Mouse (Mus musculus) 3T3-L1 (cell line): Measurements from ENCODE around the gene Rmnd5a.
"Not testable (repeated sequence)": the region's sequence is repeated elsewhere in the genome, so short reads cannot be mapped to it uniquely, and the experiment has no call there.

Experiments
- DNase-seq: peaks from one replicate; pipeline ENCODE4 v3.0.0-alpha.2; 2015; ENCODE audit warnings: low read depth, low spot score

Gene Rmnd5a

DNA sequence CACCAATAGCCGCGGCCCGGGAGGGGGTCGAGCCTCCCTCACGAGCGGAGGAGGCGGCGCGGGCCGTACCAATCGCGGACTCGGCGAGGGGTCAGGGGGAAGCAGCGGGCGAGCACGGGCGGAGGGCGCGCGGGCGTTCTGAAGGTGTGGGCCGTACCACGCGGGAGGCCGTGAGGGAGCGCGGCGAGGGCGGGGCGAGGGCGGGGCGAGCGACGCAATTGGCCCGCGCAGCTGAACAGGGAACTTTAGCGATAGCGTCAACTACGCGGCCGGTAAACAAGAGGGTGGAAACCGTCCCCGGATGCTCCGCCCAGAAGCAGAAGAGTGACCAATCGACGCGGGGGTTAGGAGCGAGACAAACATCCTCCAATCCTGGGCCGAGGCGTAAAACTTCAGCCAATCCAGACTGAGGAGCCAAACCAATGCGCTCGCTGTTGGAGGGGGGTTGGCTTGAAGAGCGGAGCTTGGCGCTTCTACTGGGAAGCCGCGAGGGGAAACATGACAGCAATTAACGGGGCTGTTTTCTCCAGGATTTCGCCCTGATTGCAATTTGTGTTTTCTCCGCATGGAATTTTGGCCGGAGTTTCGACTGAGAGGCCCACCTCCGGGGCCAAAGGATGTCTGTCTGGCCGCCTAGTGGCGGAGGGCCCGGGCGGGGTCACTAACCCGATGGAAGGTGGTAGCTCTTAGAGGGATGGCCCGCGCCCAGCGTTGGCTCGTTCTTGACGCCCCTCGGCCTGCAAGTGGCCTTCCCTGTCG, at the start of gene Rmnd5a:
Gene Rmnd5a (minus strand): TSS at position 146 of the 759 bp plus-strand sequence.
- peak; percentile 100 for DNase-seq

DNA sequence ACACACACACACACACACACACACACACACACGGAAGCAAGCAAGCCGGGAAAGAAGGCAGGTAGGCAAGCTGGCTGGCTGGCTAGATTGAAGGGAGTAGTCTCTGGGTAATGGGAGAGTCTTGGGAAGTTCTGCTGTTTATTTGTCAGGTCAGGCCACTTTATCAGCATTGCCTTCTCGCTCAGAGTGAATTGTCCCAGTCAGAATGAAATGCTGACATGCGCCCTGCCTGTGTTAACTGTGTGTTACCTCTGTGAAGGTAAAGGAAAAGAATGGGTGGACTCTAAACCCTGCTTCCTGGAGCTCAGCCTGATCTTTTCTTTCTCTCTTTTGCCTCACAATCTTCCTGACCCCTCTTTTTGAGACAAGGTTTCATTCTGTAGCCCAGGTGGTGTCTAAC, 47.5 kb upstream of the Rmnd5a start:
- no peak for DNase-seq

DNA sequence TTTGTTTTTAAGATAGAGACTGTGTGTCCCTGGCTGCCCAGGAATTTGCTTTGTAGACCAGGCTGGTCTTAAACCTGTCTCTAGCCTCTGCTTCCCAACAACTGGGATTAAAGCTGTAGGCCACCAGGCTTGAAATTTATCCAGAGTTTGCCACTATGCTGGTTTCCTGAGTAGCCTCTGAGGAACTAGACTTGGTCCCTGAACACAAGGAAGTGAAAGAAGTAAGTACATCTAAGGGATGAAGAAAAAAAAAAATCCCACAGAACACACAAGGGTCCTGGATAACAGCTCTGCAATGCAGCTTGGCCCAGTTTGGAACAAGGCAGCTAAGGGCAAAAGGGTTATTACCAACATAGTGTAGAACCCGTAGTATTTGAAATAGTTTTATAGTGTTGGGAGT, 46.4 kb upstream of the Rmnd5a start:
- DNase-seq: no peak

DNA sequence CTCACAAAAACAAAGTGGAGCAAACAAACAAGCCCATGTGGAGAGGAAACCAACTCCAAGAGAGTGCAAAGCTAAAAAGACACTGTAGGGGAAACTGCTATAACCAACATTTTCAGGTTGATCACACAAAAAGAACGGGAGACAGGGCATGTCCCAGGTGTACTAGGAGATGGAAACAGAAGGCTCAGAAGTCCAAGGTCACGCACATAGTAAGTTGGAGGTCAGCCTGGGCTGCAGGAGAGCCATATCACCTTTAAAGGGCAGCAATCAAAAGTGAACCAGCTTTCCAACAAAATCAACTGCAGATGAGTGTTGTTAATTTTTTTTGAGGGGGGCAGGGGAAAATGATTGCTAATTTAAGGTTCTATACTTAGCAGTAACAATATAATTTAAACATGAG, 45.8 kb upstream of the Rmnd5a start:
- DNase-seq: no peak

DNA sequence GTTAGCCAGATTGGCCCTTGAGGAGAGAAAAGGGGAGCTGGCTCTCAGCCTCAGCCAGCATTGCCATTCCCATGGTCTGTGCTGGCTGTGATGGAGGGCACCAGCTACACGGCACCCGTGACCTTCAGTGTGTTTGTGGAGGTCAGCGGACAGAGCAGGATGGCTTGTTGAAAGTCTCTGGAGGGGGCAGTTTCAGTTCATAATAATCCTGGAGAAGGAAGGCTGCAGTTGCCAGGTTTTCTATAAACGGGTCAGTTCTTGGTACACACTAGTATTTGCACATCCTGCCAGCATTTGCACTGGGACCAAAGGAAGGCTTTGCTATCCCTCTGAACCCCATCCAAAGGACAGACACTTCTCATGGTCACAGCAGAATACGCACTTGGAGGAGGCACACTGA, 44.8 kb upstream of the Rmnd5a start:
- no peak for DNase-seq

DNA sequence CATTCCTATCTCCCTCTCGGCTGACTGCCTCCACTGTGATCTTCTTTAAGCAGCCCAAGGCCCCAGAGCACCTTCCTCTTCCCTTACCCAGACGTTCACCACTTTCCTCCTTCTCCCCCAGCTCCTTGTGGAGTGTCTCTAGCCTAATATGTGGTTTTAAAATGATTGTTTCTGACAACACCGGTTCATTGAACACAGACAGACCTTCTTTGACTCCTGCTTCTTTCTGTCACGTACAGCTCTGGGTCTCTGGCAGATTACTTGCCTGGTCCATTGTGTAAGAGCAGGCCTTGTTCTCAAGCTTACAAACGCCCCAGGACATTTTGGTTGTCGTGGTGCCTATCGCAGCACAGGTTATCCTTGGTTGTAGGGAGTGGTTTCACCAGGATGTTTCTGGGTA, 40.7 kb upstream of the Rmnd5a start:
- DNase-seq: no peak

DNA sequence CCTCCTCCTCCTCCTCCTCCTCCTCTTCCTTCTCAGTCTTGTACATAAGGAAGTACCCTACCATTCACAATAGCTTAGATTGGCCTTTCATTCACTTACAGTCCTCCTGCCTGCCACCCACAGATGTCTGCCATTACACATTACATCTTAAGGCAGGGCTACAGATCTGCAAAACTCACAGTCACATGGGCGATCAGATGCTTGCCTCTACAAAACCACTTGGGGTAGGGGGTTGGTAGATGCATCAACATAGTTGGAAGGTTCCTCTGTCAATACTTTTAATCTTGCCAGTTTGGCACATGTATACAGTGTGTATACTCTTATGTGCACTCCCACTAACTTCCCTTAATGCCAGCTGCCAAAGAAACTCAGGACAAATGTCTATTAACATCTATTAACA, 39.7 kb upstream of the Rmnd5a start:
- DNase-seq: no peak

DNA sequence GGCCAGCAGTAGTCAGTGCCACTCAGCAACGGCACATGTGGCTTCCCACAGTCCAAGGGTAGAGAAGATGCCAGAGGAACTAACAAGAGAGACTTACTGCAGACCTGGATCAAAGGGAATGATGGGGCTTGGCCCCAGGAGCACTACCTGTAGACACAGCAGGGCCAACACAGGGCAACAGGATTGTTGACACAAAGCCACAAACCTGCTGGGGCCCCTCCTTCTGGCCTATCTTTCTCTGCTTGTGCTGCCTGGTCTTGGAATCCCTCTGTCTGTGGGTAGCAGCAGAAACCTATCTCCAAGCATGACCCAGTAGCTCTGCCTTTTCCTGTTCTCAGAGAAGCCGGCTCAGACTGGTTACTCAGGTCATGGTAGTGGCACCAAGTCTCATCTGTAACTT, 39.2 kb upstream of the Rmnd5a start:
- not testable (repeated sequence) for DNase-seq

DNA sequence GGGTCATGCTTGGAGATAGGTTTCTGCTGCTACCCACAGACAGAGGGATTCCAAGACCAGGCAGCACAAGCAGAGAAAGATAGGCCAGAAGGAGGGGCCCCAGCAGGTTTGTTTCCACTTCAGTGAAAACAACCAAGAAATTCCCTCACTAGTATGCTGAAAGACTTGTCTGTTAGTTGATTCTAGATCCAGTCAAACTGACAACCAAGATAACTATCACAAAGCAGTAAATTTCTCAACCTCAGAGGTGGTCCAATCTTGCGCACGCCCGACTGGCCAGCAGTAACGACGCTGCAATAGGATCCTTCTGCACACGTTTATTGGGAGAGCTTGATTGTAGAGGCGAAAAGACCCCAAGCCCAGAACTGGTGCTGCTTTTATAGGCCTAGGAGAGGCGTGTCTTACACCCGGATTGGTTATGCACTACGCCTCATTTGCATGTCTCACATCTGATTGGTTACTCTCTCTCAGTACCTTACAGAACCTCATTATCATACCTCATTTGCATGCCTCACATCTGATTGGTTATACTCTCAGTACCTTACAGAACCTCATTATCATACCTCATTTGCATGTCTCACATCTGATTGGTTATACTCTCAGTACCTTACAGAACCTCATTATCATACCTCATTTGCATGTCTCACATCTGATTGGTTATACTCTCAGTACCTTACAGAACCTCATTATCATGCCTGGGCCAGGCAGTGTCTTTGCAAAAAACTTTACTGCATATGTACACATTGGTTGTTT, 38.6 kb upstream of the Rmnd5a start:
- not testable (repeated sequence) for DNase-seq

DNA sequence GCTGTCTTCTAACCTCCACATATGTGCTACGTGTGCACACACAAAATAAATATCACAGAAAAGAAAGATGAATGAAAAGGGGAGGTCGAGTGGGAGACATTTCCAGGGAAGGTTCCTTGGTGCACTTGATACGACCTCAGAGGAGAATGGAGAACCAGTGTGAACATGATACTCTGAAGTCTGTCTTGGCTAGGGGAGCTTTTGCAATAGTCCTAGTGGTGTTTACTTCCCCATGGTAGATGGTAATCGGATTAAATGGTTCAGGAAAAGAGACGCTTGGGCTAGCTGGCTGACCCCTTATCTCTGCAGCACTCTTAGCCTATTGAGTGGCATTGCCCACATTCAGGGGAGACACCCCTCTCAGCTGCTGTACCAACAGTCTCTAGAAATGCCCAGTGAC, 36.3 kb upstream of the Rmnd5a start:
- no peak for DNase-seq

DNA sequence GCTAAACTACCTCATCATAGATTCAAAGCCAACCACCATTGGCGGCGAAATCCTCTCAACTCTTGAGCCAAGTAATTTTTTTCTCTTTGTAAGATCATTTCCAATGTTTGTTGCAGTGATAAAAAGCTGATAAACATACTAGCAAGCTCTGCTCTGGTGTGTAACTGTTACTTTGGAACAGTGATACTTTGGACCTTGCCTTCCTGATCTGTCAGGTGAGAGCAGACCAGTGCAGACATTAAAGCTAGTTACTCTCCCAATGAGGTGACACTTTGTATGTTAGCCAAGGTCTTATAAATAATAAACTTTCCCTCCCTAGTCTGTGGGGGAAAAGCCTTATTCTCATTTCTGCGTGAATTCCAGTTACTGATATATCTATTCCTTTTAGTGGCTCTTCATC, 35.2 kb upstream of the Rmnd5a start:
- no peak for DNase-seq

DNA sequence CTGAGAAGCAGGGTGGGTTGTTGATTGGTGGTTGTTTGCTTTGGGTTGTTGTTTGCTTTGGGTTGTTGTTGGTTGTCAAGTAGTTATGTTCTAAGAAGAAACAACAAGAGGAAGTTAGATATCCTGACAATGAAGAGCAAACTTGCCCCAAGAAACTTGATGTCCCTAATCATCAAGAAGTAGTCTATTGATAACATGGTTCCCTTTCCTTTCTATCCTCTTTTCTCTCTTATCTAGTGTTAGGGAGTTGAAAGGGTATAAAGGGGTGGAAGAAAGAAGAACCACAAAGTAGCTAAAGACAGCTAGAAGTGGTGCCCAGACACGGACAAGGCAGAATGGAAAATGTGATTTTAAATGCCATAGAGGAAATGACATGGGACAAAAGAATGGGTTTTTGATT, 32.3 kb upstream of the Rmnd5a start:
- DNase-seq: no peak

DNA sequence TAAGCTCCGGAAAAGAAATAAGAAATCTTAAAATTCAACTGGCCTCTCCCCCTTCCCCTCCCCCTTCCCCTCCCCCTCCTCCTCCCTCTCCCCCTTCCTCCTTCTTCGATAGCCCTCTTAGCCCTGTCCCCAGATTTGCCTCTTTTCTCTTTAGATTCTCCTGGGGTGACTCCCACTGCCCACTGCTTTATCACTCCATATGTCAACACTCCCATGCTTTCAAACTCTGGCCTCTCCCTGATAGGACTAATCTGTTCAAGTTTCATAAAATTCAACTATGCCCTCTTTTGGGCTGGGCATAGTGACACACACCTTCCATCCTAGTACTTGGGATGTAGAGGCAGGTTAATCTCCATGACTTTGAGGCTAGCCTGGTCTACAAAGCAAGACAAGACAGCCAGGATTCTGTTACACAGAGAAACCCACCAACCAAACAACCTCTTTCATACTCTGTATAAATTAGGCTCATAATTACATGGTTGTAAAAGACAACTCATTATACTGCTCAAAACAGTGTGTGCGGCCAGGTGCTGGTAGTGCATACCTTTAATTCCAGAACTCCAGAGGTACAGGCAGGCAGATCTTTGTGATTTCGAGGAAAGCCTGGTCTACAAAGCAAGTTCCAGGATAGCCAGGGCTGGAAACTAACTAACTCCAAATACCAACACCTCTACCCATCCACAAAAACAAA, 31.5 kb upstream of the Rmnd5a start:
- no peak for DNase-seq

DNA sequence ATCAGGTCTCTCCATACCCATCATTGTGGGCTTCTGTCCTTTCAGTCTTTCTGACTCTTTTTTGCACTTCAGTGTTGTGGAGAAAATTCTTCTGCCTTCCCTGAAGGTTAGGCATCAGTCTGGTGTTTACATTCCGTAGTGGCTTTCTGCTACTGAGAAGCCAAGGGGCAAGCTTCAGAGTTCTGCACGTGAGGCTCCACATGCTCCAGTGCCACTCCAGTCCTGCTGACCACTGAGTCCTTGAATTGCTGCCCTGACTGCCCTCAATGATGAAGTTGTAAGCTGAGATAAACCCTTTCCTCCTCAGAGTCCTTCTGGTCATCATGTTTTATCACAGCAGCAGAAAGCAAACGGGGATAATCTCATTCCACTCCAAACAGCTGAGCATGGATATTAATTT, 28.9 kb upstream of the Rmnd5a start:
- DNase-seq: no peak

DNA sequence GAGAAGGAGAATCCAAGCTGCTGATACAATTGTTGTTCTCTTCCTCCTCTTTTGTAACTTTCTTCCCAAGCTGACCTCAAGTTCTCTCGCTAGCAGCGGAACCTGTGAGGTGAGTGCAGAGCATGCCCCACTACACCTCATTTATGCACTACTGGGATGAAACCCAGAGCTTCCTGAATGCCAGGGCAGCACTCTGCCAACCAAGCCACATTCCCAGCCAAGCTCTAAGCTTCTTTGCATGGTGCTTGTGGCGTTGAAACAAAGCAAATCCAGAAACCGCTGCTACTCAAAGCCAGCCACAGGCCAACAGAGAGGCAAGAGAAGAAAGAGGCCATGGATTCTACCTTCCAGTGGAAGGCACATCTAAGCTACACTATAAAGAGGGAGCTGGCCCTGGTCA, 27.3 kb upstream of the Rmnd5a start:
- no peak for DNase-seq

DNA sequence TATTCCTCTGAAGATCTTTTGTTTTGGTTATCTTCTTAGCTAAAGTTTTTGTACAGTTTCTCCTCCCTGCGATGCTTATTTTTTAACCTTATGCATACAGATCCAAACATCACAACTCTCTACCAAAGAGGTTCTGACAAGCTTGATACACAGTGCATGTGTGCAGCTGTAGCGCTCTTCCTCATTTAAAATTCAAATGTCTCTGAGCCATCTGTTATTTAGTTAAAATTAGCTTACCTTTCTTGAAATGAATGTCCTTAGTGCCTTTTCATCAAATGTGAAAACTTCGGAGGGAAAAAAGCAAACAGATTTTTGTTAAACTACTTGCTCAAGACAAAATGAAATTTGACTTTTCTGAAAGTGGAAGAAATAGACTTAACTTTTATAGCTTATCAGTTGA, 24.7 kb upstream of the Rmnd5a start:
- DNase-seq: no peak

DNA sequence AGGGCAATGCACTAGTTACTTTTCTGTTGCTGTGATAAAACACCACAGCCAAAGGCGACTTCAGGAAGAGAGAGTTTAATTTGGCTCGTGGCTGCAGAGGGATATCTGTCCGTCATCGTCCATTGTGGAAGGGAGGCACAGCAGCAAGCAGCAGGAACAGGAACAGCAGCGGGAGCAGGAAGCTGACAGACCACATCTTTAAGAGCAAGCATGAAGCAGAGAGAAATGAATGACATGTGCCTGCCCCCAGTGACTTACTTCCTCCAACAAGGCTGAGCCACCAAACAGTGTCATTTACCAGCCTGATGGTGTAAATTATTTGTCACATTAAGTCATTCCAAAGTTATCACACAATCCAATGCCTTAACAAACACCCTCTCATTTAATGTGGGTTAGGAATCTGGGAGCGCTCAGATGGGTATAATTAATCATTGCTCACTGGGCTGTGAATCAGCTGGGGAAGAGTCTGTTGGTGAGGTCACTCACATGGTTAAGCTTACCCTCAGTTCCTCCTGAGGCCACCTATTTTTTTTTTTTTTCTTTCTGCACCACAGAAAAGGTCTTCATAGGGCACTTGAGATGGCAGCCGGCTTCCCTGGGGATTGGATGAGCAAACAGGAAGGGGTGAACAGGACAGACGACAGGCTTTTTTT, 17.6 kb upstream of the Rmnd5a start:
- DNase-seq: peak; percentile 51

DNA sequence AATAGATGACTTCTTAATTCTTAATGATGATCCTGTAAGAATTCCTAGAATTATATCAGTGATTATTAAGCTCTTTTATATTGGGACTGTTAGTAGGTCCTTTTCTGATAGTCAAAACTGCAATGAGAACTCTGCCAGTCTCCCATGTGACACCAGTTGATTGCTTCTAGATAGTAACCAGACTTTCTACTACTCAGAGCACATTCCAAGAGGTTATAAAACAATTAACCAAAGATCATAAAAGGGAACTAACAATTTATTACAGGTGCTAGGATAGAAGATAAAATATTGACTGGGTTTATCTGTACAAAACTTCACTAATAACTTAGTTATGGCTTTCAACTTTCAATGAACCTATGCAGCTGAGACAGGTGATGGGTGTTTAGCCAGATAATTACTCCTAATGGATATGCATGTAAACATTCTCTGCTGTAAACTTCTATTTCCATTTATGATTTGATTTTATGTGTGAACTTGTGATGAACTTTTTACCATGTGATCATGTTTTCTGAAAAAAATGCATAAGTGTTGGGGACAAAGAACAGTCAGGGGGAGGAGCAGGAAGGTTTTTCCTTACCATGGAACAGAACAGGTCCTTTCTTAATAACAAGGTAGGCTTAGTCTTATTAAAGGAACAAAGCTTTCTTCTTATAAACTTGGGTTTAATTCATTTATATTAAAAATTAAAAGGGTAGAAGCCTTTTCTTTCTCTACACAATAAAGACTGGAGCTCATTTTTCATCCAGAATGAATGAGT, 13.7 kb upstream of the Rmnd5a start:
- not testable (repeated sequence) for DNase-seq

DNA sequence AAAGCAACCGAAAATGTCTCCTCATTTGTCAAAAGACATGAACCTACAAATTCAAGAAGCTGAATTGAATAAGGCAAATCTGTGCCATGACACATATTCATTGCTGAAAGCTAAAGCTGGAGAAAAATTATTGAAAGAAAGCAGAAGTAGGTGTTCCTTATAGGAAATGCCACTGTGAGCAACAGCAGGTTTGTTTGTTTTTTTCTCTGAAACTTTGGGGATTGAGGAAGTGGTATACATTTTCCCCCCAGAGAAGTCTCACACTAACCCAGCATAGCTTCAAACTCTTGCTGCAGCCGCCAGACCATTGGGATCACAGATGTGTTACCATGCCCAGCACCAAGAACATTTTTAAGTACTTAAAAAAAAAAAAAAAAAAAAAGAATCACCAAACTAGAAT, 12.4 kb upstream of the Rmnd5a start:
- DNase-seq: no peak

DNA sequence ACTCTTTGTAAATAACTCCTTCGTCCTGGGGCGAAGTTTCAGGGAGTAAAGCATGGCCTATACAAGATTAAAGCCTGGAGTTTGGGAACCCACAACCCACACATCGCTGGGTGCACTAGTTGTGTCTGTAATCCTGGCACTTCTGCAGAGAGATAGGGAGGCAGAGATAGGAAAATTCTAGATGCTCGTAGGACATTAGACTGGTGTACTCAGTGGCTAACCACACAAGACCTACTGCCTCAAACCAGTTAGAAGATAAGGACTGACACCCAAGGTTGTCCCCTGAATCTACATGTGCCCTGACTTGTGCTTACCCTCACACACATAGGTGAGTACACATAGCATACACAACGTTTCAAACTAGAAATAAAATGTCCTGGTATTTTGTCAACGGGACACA, 5.1 kb upstream of the Rmnd5a start:
- no peak for DNase-seq

DNA sequence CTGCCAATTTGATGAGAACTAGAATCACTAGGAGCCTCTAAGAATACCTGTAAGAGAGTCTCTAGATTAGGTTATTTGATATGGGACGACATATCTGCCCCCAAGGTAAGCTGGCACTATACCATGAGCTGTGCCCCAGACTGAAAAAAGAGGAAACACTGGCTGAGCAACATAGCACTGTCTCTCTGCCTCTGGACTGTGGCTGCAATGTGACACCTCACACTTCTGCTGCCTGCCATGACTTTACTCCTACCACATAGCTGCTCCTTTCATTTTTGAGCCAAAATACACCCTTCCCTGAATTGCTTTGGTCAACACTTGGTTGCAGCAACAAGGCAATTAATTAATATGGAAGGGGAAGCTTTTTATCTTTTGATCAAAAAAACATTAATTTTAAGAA, 4.3 kb upstream of the Rmnd5a start:
- DNase-seq: no peak
